Mouse (Mus musculus): ENCODE data around the gene Abcg5. TPM values are rescaled to one million over a fixed set of nuclear protein-coding genes. Genes with fewer than 3 reads are reported as not detected.
A peak's percentile ranks its signal among the peaks of the same experiment; 100 is the strongest.

Gene Abcg5
- polyA plus RNA-seq, 1 experiment from 2014 or later = 1.1 TPM

- no peak overlapping the region for H3K27ac ChIP-seq
- DNase-seq (ENCODE audit: low spot score) = no peak
- 88% methylated on average over 6 of the region's 6 CpGs for WGBS
- H3K9me3 ChIP-seq (replicated peaks) = no peaks in the 10 kb centered on the region
- H3K36me3 ChIP-seq = peaks cover 4% of the 10 kb centered on the region; the same call in 1 of the 2 replicates
- no peak overlapping the region for H3K4me3 ChIP-seq
- peaks cover 14% of the 10 kb centered on the region for H3K4me1 ChIP-seq
- H3K27me3 ChIP-seq (ENCODE audit: low read depth, poor library complexity, severe bottlenecking) = no peaks in the 10 kb centered on the region
These were observed 51.0 kb downstream of the Abcg5 start for GRCm38 (mm10) chr17:84631836-84632235.

- H3K36me3 ChIP-seq = peaks cover 12% of the 10 kb centered on the region; the same call in 1 of the 2 replicates
- peaks cover 14% of the 10 kb centered on the region for H3K4me1 ChIP-seq
- DNase-seq (ENCODE audit: low spot score) = no peak
- no peak overlapping the region for H3K27ac ChIP-seq
- 86% methylated on average over 9 of the region's 9 CpGs for WGBS
- H3K4me3 ChIP-seq = no peak overlapping the region
- peaks cover 6% of the 10 kb centered on the region; the same call in 1 of the 2 replicates for H3K9me3 ChIP-seq (replicated peaks)
- H3K27me3 ChIP-seq (ENCODE audit: low read depth, poor library complexity, severe bottlenecking) = no peaks in the 10 kb centered on the region
These were observed 54.2 kb downstream of the Abcg5 start for GRCm38 (mm10) chr17:84628611-84629010.

GRCm38 (mm10) chr17:84627721-84628120 lies 55.1 kb downstream of the Abcg5 start:
- Histone ChIP-seq H3K9me3 (replicated peaks) (peaks cover 9% of the 10 kb centered on the region; the same call in 1 of the 2 replicates), H3K4me3 (no peak overlapping the region), H3K4me1 (peaks cover 18% of the 10 kb centered on the region), H3K27ac (peak overlapping the region; percentile 88; the same call in 1 of the 2 replicates), H3K27me3 (ENCODE audit: low read depth, poor library complexity, severe bottlenecking) (no peaks in the 10 kb centered on the region), H3K36me3 (peaks cover 10% of the 10 kb centered on the region; the same call in 1 of the 2 replicates)
- 87% methylated on average over 10 of the region's 10 CpGs for WGBS
- DNase-seq (ENCODE audit: low spot score) = no peak

- WGBS = 42% methylated on average over 9 of the region's 9 CpGs
- Histone ChIP-seq H3K4me1 (peaks cover 27% of the 10 kb centered on the region), H3K9me3 (replicated peaks) (peaks cover 9% of the 10 kb centered on the region; the same call in 1 of the 2 replicates), H3K4me3 (peak overlapping the region; percentile 68), H3K27ac (peak overlapping the region; percentile 88), H3K36me3 (peaks cover 10% of the 10 kb centered on the region; the same call in 1 of the 2 replicates), H3K27me3 (ENCODE audit: low read depth, poor library complexity, severe bottlenecking) (no peaks in the 10 kb centered on the region)
- peak; percentile 59 for DNase-seq (ENCODE audit: low spot score)
These were observed 55.9 kb downstream of the Abcg5 start for GRCm38 (mm10) chr17:84626857-84627305.

GRCm38 (mm10) chr17:84626276-84626856 lies 56.4 kb downstream of the Abcg5 start, which contains the start of gene Dync2li1:
Dync2li1 (plus strand) TSS chr17:84626496.
- H3K27me3 ChIP-seq (ENCODE audit: low read depth, poor library complexity, severe bottlenecking) = no peaks in the 10 kb centered on the region
- peak; percentile 95 for DNase-seq (ENCODE audit: low spot score)
- under 1% methylated on average over 23 of the region's 25 CpGs for WGBS
- H3K4me3 ChIP-seq = peak within 1 kb of the TSS; percentile 68
- H3K36me3 ChIP-seq = peaks cover 10% of the 10 kb centered on the region; the same call in 1 of the 2 replicates
- H3K27ac ChIP-seq = peak within 1 kb of the TSS; percentile 88
- H3K9me3 ChIP-seq (replicated peaks) = peaks cover 9% of the 10 kb centered on the region; the same call in 1 of the 2 replicates
- peaks cover 29% of the 10 kb centered on the region for H3K4me1 ChIP-seq

- Histone ChIP-seq H3K4me1 (peaks cover 37% of the 10 kb centered on the region), H3K27me3 (ENCODE audit: low read depth, poor library complexity, severe bottlenecking) (no peaks in the 10 kb centered on the region), H3K27ac (peak overlapping the region; percentile 81), H3K36me3 (0 out of 2 replicates have a peak, but pooled peaks cover 8% of the 10 kb centered on the region), H3K9me3 (replicated peaks) (peaks cover 9% of the 10 kb centered on the region; the same call in 1 of the 2 replicates), H3K4me3 (no peak overlapping the region)
- 22% methylated on average over 2 of the region's 2 CpGs for WGBS
- DNase-seq (ENCODE audit: low spot score) = peak; percentile 48
These were observed 59.9 kb downstream of the Abcg5 start for GRCm38 (mm10) chr17:84622873-84623272.

GRCm38 (mm10) chr17:84622028-84622427 lies 60.8 kb downstream of the Abcg5 start:
- H3K4me3 ChIP-seq = no peak overlapping the region
- DNase-seq (ENCODE audit: low spot score) = no peak
- H3K36me3 ChIP-seq = 0 out of 2 replicates have a peak, but pooled peaks cover 8% of the 10 kb centered on the region
- H3K27me3 ChIP-seq (ENCODE audit: low read depth, poor library complexity, severe bottlenecking) = no peaks in the 10 kb centered on the region
- 85% methylated on average over 4 of the region's 4 CpGs for WGBS
- peaks cover 30% of the 10 kb centered on the region for H3K4me1 ChIP-seq
- peak overlapping the region; percentile 81 for H3K27ac ChIP-seq
- peaks cover 9% of the 10 kb centered on the region; the same call in 1 of the 2 replicates for H3K9me3 ChIP-seq (replicated peaks)

GRCm38 (mm10) chr17:84621209-84621608 lies 61.6 kb downstream of the Abcg5 start:
- DNase-seq (ENCODE audit: low spot score) = no peak
- 88% methylated on average over 6 of the region's 6 CpGs for WGBS
- 0 out of 2 replicates have a peak, but pooled peaks cover 8% of the 10 kb centered on the region for H3K36me3 ChIP-seq

GRCm38 (mm10) chr17:84620610-84621009 lies 62.2 kb downstream of the Abcg5 start:
- WGBS = 89% methylated on average over 6 of the region's 6 CpGs
- Histone ChIP-seq H3K4me1 (peaks cover 24% of the 10 kb centered on the region), H3K4me3 (no peak overlapping the region), H3K27ac (0 out of 2 replicates have a peak overlapping the region, but pooled peaks have one; percentile 10), H3K27me3 (ENCODE audit: low read depth, poor library complexity, severe bottlenecking) (no peaks in the 10 kb centered on the region), H3K36me3 (0 out of 2 replicates have a peak, but pooled peaks cover 8% of the 10 kb centered on the region), H3K9me3 (replicated peaks) (peaks cover 9% of the 10 kb centered on the region; the same call in 1 of the 2 replicates)
- DNase-seq (ENCODE audit: low spot score) = no peak

More at GRCm38 (mm10) chr17:84621209-84621608, 61.6 kb downstream of the Abcg5 start:
- peaks cover 9% of the 10 kb centered on the region; the same call in 1 of the 2 replicates for H3K9me3 ChIP-seq (replicated peaks)
- H3K4me1 ChIP-seq = peaks cover 24% of the 10 kb centered on the region
- H3K27ac ChIP-seq = peak overlapping the region; percentile 62
- H3K27me3 ChIP-seq (ENCODE audit: low read depth, poor library complexity, severe bottlenecking) = no peaks in the 10 kb centered on the region
- no peak overlapping the region for H3K4me3 ChIP-seq

GRCm38 (mm10) chr17:84620076-84620475 lies 62.7 kb downstream of the Abcg5 start:
- Histone ChIP-seq H3K4me3 (no peak overlapping the region), H3K4me1 (peaks cover 24% of the 10 kb centered on the region), H3K9me3 (replicated peaks) (peaks cover 9% of the 10 kb centered on the region; the same call in 1 of the 2 replicates), H3K27me3 (ENCODE audit: low read depth, poor library complexity, severe bottlenecking) (no peaks in the 10 kb centered on the region), H3K27ac (0 out of 2 replicates have a peak overlapping the region, but pooled peaks have one; percentile 16), H3K36me3 (0 out of 2 replicates have a peak, but pooled peaks cover 8% of the 10 kb centered on the region)
- WGBS = 83% methylated on average over 3 of the region's 3 CpGs
- DNase-seq (ENCODE audit: low spot score) = no peak

- Histone ChIP-seq H3K36me3 (peaks cover 8% of the 10 kb centered on the region), H3K9me3 (replicated peaks) (peaks cover 5% of the 10 kb centered on the region; the same call in 1 of the 2 replicates), H3K4me3 (no peak overlapping the region), H3K27ac (peak overlapping the region; percentile 66; the same call in 1 of the 2 replicates), H3K27me3 (ENCODE audit: low read depth, poor library complexity, severe bottlenecking) (no peaks in the 10 kb centered on the region), H3K4me1 (peaks cover 24% of the 10 kb centered on the region)
- no peak for DNase-seq (ENCODE audit: low spot score)
- WGBS = 86% methylated on average over 7 of the region's 7 CpGs
These were observed 63.7 kb downstream of the Abcg5 start for GRCm38 (mm10) chr17:84619112-84619511.

GRCm38 (mm10) chr17:84617953-84618352 lies 64.9 kb downstream of the Abcg5 start:
- H3K27me3 ChIP-seq (ENCODE audit: low read depth, poor library complexity, severe bottlenecking) = no peaks in the 10 kb centered on the region
- DNase-seq (ENCODE audit: low spot score) = peak; percentile 15
- H3K27ac ChIP-seq = no peak overlapping the region
- H3K9me3 ChIP-seq (replicated peaks) = peaks cover 3% of the 10 kb centered on the region; the same call in 1 of the 2 replicates
- 93% methylated on average over 6 of the region's 6 CpGs for WGBS
- no peak overlapping the region for H3K4me3 ChIP-seq
- H3K4me1 ChIP-seq = peaks cover 22% of the 10 kb centered on the region
- peaks cover 15% of the 10 kb centered on the region for H3K36me3 ChIP-seq

Measured in limb, embryonic 10.5 days (tissue).